Mouse (Mus musculus): ENCODE results near the gene Snrpa1.

- TF ChIP-seq CTCF (IDR thresholded peaks at IDR 0.05) (no peak), EP300 (IDR thresholded peaks at IDR 0.05) (no peak)
These were observed 52.4 kb downstream of the Snrpa1 start for GRCm38 (mm10) chr7:66111211-66111610.
